Mouse (Mus musculus) right cerebral cortex, adult 2 months (tissue): ENCODE data around the gene Phkb.

Experiments used
- DNase-seq, 2 experiments: peaks; one replicate each; pipeline ENCODE4 v3.0.0; 2021 to 2022; ENCODE audit warnings: low spot score in 2 of 2

The Phkb gene

DNA sequence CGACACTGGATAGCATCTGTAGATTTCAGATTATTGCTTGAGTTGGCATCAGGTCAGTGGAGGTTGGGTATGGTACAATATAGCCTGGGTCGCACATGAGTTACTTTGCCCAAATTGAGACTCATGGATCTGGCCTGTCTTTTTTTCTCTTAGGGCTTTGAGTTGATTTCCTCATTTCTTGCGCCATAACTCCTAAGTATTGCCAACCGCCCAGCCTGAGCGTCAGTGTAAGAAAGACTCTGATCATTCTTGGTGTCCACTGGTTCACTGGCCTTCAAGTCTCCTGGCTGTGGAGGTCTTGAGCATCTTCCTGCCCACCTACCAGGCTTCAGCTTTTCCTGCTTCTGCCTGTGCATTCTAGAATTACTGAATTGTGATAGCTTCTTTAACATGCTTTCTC lies 104.1 kb downstream of the Phkb start:
- DNase-seq: no peak

DNA sequence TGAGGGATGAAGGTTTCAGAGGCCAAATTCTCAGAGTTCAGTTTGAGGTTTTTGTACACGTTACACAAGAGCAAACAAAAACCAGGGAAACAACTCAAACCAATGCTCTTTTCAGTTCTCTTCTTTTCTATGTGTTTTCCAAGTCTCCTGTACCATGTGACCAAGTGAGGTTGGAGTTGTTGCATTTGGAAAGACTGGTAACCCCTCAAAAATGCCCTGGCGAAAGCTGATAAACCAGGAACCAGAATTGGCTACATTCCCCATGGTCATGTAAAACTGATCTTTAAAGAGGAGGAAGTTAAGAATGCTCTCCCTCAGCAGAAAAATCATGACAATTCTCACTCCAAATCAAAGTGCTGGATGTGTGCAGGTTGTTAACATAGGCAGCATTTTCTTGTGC lies 117.6 kb downstream of the Phkb start:
- no peak for DNase-seq

GRCm38 (mm10) chr8:85959880-85960279 lies 119.1 kb downstream of the Phkb start:
- no peak for DNase-seq

DNA sequence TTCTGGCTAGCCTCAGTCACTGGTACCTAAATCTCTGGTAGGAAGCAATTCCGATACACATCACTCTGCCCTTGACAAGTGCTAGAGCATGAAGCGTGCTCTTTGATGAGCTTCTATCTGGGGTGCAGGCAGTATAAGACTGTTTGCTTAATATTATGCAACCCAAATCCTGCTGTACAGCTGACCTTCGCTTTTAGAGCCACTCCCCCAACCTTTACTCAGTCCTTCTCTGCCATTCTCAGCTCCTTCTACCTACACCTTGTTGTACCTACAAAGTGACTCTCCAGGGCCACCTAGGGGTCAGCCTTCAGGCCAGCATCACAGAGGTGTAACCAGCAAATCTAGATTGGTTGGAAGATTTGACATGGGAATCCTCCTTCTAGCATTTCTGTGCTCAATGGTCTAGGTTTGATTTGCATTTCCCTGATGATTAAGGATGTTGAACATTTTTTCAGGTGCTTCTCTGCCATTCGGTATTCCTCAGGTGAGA lies 136.9 kb downstream of the Phkb start:
- DNase-seq: no peak

- no peak for DNase-seq
Measured at GRCm38 (mm10) chr8:85992911-85993310, 152.2 kb downstream of the Phkb start.

- no peak for DNase-seq
Measured at GRCm38 (mm10) chr8:85993661-85994060, 152.9 kb downstream of the Phkb start.

- no peak for DNase-seq
Measured at GRCm38 (mm10) chr8:85995971-85996370, 155.2 kb downstream of the Phkb start.

GRCm38 (mm10) chr8:86006485-86006884 lies 165.7 kb downstream of the Phkb start:
- no peak for DNase-seq

DNA sequence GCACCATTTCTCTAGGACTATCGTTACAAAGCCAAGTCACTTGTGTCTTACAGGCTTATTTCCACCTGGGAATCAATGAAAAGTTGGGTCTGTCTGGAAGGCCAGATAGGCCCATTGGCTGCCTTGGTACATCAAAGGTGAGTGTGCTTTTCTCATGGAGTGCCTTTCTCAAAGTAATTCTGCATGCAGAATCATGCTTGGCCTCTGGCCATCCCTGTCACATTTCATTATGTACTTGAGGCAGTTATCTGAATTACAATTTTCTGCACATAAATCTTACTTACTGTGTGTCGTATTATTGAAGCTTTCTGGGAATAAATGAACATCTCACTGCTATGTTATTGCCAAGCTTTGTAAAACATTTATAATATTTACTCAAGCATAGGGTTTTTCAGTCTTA lies 176.0 kb downstream of the Phkb start:
- DNase-seq: no peak

DNA sequence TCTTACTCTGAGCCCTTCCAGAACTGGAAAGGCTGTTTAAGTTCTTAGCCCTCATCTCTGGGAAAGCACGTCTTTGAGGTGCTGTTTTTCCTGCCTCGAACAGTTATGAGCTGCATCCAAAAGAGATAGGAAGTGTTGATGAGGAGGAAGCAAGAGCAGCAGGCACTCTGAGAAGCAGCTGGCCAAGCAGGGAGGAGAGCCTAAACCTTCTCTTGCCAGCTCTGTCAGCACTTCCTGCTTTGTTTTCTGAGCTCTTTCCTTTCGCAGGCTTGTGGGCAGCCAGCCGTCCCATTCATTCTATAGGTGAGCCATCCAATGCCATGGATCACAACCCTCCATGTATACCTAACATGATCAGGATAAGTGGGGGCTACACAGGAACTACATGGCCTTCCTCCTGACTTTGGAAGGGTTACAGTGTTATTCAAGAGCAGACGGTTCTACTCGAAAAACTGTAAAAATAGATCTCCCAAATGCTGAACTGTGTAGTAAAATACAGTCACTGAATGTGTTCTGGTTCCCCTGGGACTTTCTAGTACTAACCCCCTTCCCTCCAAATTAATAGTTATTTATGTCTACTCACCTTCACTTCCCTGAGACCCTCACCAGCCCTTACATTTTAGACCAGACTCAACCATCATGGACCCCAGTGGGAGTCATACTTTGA lies 188.0 kb downstream of the Phkb start:
- peak; percentile 56 to 67 for DNase-seq

DNA sequence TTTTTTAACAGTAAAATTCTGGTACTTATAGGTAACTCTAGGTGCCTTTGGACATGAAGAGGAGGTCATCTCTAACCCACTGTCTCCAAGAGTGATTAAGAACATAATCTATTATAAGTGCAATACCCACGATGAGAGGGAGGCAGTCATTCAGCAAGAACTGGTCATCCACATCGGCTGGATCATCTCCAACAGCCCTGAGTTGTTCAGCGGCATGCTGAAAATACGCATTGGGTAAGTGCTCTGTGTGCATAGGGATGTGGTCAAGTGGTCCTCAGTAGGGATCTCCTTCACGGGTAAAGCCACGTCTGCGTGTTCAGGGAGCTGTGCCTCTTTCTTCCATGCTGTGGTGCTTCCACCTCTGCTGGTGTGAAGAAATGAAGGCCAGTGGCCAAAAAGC lies 188.7 kb downstream of the Phkb start:
- DNase-seq: no peak

- DNase-seq: no peak
Measured at GRCm38 (mm10) chr8:86034662-86035365, 194.1 kb downstream of the Phkb start.

GRCm38 (mm10) chr8:86035371-86035770 lies 194.6 kb downstream of the Phkb start:
- DNase-seq: no peak

DNA sequence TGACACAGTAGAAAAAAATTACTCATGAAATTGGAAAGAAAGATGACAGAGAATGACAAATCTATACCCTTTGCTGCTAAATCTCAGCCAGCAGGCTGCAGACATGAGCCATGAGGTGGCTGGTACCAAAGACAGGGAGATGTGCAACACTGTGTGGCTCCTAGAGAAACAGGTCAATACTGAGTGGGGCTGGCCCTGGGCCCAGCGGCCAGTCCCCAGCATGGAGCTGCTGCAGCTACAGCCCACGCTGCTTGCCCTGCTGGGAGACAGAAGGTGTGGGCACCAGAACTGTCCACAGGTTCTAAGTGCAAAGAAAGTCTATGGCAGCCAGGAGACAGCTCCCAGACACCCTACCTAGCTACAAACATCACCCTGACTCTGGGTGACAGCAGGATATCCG lies 197.7 kb downstream of the Phkb start:
- DNase-seq: no peak

GRCm38 (mm10) chr8:86042049-86042448 lies 201.3 kb downstream of the Phkb start:
- DNase-seq: no peak

DNA sequence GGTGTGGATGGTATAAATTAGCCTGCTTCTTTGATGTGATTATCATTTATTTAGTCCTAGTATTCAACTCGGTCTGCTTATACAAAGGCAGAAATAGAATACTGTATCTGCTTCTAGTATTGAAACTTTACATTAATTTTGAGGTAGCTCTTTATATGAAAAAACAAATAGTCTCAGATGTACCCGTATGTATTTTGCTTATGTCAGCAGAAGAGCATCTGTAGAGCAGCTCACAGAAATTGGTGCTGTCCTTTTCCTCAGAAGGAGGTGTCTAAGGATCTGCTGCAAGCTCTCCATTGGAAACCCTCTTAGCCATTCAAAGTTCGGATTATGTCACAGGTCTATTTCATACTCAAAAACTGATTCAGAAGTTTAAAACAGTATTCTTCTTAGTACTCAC lies 210.1 kb downstream of the Phkb start:
- no peak for DNase-seq

GRCm38 (mm10) chr8:86052003-86052402 lies 211.2 kb downstream of the Phkb start:
- DNase-seq: no peak

DNA sequence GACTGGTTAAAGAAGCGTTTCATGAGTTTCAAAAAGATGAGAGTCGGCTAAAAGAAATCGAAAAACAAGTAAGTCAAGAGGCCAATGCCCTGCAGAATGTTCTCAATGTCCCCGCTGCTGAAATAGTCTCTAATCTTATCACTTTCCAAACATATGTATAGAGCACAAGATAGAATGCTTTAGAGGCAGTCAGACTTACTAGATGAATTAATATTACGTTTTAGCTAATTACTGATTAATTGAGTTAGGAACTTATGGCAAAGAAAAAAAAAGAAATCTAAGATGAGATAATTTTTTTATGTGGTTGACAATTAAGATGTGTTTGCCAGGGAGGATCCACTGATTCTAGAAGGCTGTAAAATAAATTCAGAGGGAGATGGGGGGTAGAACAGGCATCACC lies 217.9 kb downstream of the Phkb start:
- no peak for DNase-seq

DNA sequence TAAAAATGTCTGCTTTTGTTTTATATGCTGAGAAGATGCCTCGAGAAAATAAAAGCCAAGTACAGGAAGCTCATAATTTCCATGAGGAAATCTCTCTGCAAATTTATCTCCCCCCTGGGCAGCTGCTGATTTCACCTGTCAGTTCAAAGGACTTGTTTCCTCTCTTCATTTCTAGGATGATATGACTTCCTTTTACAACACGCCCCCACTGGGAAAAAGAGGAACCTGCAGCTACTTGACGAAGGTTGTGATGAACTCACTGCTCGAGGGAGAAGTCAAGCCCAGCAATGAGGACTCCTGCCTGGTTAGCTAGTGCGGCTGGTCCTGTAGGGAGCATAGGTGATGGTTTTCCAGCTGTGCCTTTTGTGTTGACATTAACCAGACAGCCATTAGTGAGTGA lies 218.4 kb downstream of the Phkb start:
- DNase-seq: no peak

GRCm38 (mm10) chr8:86063411-86063810 lies 222.7 kb downstream of the Phkb start:
- DNase-seq: no peak

DNA sequence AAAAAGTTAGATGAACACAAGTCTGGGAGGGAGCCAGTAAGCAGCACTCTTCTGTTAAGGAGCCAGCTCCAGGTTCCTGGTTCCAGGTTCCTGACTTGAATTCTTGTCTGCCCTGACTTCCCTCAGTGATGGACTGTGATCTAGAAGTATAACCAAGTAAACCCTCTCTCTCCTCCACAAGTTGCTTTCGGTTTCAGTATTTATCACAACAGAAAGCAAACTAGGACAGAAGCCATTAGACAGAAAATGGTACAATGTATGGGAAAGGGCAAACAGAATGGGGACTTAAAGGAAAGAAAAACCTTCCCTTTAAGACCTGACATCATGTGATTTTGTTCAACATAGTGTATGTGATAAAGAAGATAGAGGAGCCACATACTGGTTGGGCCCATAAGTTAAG lies 238.7 kb downstream of the Phkb start:
- no peak for DNase-seq

GRCm38 (mm10) chr8:86083346-86083745 lies 242.6 kb downstream of the Phkb start:
- DNase-seq: no peak

DNA sequence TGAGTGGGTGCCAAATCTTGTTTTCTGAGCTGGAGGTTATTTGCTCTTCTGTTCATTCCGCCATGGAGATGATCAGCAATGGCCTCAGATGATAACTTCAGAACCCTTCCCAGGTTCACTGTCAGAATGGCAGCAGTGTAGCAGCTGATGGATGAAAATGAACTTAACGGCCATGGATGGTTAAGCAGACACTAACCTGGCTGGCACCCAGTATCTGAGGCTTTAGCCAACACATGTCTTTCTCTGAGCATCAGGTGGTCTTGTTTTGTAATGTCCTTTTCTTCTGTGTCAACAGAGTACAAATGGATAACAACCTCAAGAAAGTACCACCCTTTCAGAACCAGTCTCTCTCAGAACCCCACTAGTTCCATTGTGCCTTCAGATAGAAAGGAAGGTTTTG lies 246.0 kb downstream of the Phkb start:
- no peak for DNase-seq

GRCm38 (mm10) chr8:86087468-86087867 lies 246.7 kb downstream of the Phkb start:
- no peak for DNase-seq
